Mouse (Mus musculus) MEL (cell line): ENCODE measurements around the gene Gm9964. TPM values are rescaled to one million over a fixed set of nuclear protein-coding genes. Genes with fewer than 3 reads are reported as not detected.

Experiments
- DNase-seq: peaks from one replicate; pipeline ENCODE4 v3.0.0; 2011; ENCODE audit warnings: low read depth, low spot score
- H3K27ac ChIP-seq: 2 replicates; pipeline ENCODE4 v1.5.1; 2012; ENCODE audit warnings: low read depth, mild to moderate bottlenecking, control low read depth, low read length, moderate library complexity; ENCODE audit not compliant: control insufficient read depth
- H3K27me3 ChIP-seq, 2 experiments: fragments of 150-350 bp in 1 of 2; sonication (generic) in 1 of 2; 2 replicates each; pipeline ENCODE4 v1.6.1; 2012; ENCODE audit warnings: low read length in 2 of 2, mild to moderate bottlenecking in 2 of 2, improper control_type of control experiment in 1 of 2, moderate library complexity in 1 of 2; ENCODE audit not compliant: insufficient read depth in 2 of 2, control insufficient read depth in 1 of 2
- H3K36me3 ChIP-seq, 2 experiments: 2 replicates each; pipeline ENCODE4 v1.6.1; 2012 to 2014; ENCODE audit warnings: low read length in 2 of 2, improper control_type of control experiment in 1 of 2, inconsistent platforms in 1 of 2, mild to moderate bottlenecking in 1 of 2; ENCODE audit not compliant: insufficient read depth in 2 of 2, control insufficient read depth in 1 of 2
- H3K4me1 ChIP-seq, 2 experiments: fragments of 150-350 bp in 1 of 2; sonication (generic) in 1 of 2; 2 replicates each; pipeline ENCODE4 v1.6.1; 2012; ENCODE audit warnings: low read length in 2 of 2, improper control_type of control experiment in 1 of 2, mild to moderate bottlenecking in 1 of 2; ENCODE audit not compliant: insufficient read depth in 2 of 2, control insufficient read depth in 1 of 2
- H3K4me3 ChIP-seq, 2 experiments: fragments of 150-350 bp in 1 of 2; sonication (generic) in 1 of 2; 2 replicates each; pipeline ENCODE4 v1.5.1; 2012; ENCODE audit warnings: low read depth in 2 of 2, low read length in 2 of 2, mild to moderate bottlenecking in 2 of 2, moderate library complexity in 2 of 2, control low read depth in 1 of 2, improper control_type of control experiment in 1 of 2; ENCODE audit not compliant: control insufficient read depth in 1 of 2, insufficient read depth in 1 of 2
- H3K79me2 ChIP-seq: 2 replicates; pipeline ENCODE4 v1.6.1; 2012; ENCODE audit warnings: mild to moderate bottlenecking, low read length, moderate library complexity; ENCODE audit not compliant: control insufficient read depth, poor library complexity, insufficient read depth
- H3K9ac ChIP-seq: 2 replicates; pipeline ENCODE4 v1.6.1; 2012; ENCODE audit warnings: low read depth, mild to moderate bottlenecking, control low read depth, low read length, moderate library complexity; ENCODE audit not compliant: control insufficient read depth, poor library complexity, severe bottlenecking
- H3K9me3 ChIP-seq: fragments of 150-350 bp; sonication (generic); replicated peaks from 2 replicates; pipeline ENCODE4 v1.6.1; 2012; ENCODE audit warnings: mild to moderate bottlenecking, low read length, improper control_type of control experiment, moderate library complexity; ENCODE audit not compliant: insufficient read depth
- BHLHE40 ChIP-seq: IDR thresholded peaks from 2 replicates; pipeline ENCODE4 v1.6.1; 2012; ENCODE audit warnings: low read depth, mild to moderate bottlenecking, inconsistent platforms, low read length, improper control_type of control experiment, borderline replicate concordance
- GATA1 ChIP-seq: IDR thresholded peaks from 2 replicates; pipeline ENCODE4 v1.6.1; 2011; ENCODE audit warnings: low read depth, low read length, improper control_type of control experiment
- JUND ChIP-seq: IDR thresholded peaks from 2 replicates; pipeline ENCODE4 v1.6.1; 2011; ENCODE audit warnings: low read depth, mild to moderate bottlenecking, improper control_type of control experiment, low read length
- KAT2A ChIP-seq: conservative IDR thresholded peaks from 2 replicates; pipeline ENCODE4 v1.6.1; 2012; ENCODE audit warnings: low read depth, low read length, improper control_type of control experiment, inconsistent platforms
- MAFK ChIP-seq: IDR thresholded peaks from 2 replicates; pipeline ENCODE4 v1.6.1; 2011; ENCODE audit warnings: low read depth, mild to moderate bottlenecking, low read length, improper control_type of control experiment, borderline replicate concordance
- MAX ChIP-seq: IDR thresholded peaks from 2 replicates; pipeline ENCODE4 v1.6.1; 2011; ENCODE audit warnings: low read length, improper control_type of control experiment
- MEF2A ChIP-seq: IDR thresholded peaks from 2 replicates; pipeline ENCODE4 v1.6.1; 2014; ENCODE audit warnings: low read depth, mild to moderate bottlenecking, inconsistent platforms, low read length, improper control_type of control experiment; ENCODE audit not compliant: poor library complexity, insufficient replicate concordance, severe bottlenecking; ENCODE audit errors: extremely low read depth
- MYC ChIP-seq: IDR thresholded peaks from 2 replicates; pipeline ENCODE4 v1.6.1; 2011; ENCODE audit warnings: low read depth, mild to moderate bottlenecking, low read length, improper control_type of control experiment, moderate library complexity
- POLR2A ChIP-seq, 2 experiments: IDR thresholded peaks; 2 replicates each; pipeline ENCODE4 v1.6.1; 2011 to 2012; ENCODE audit warnings: low read length in 2 of 2, mild to moderate bottlenecking in 2 of 2, control low read depth in 1 of 2, improper control_type of control experiment in 1 of 2, low read depth in 1 of 2, moderate library complexity in 1 of 2; ENCODE audit not compliant: control insufficient read depth in 1 of 2, insufficient read depth in 1 of 2, poor library complexity in 1 of 2
- POLR2AphosphoS5 ChIP-seq: IDR thresholded peaks from 2 replicates; pipeline ENCODE4 v1.6.1; 2012; ENCODE audit warnings: low read depth, borderline replicate concordance, mild to moderate bottlenecking, inconsistent platforms, low read length, moderate library complexity, mixed read lengths
- RCOR1 ChIP-seq: IDR thresholded peaks from 2 replicates; pipeline ENCODE4 v1.6.1; 2012; ENCODE audit warnings: low read depth, mild to moderate bottlenecking, inconsistent platforms, low read length, improper control_type of control experiment
- SMC3 ChIP-seq: IDR thresholded peaks from 2 replicates; pipeline ENCODE4 v1.6.1; 2011; ENCODE audit warnings: low read depth, low read length, improper control_type of control experiment
- TAL1 ChIP-seq: IDR thresholded peaks from 2 replicates; pipeline ENCODE4 v1.6.1; 2012; ENCODE audit warnings: mild to moderate bottlenecking, inconsistent platforms, low read length, moderate library complexity, mixed read lengths
- UBTF ChIP-seq: IDR thresholded peaks from 2 replicates; pipeline ENCODE4 v1.6.1; 2012; ENCODE audit warnings: low read depth, mild to moderate bottlenecking, inconsistent platforms, low read length, improper control_type of control experiment, moderate library complexity, borderline replicate concordance; ENCODE audit not compliant: insufficient read depth
- USF1 ChIP-seq: IDR thresholded peaks from 2 replicates; pipeline ENCODE4 v1.6.1; 2014; ENCODE audit warnings: low read depth, mild to moderate bottlenecking, inconsistent platforms, low read length, improper control_type of control experiment, moderate library complexity
- ZMIZ1 ChIP-seq: IDR thresholded peaks from 2 replicates; pipeline ENCODE4 v1.6.1; 2012; ENCODE audit warnings: low read depth, mild to moderate bottlenecking, inconsistent platforms, low read length, improper control_type of control experiment, moderate library complexity
- ZNF384 ChIP-seq: IDR thresholded peaks from 2 replicates; pipeline ENCODE4 v1.6.1; 2012; ENCODE audit warnings: low read depth, mild to moderate bottlenecking, inconsistent platforms, low read length, improper control_type of control experiment
- polyA plus RNA-seq, 2 experiments: library from polyadenylated mRNA; stranded (reverse) in 1 of 2; unstranded in 1 of 2; fragments of >175 nt in 1 of 2; fragments of >200 nt in 1 of 2; gene quantifications; 2 replicates each; pipeline versions ENCODE4 v1.2.1 to v1.2.4; 2012; ENCODE audit warnings: low replicate concordance in 2 of 2, low read depth in 1 of 2; ENCODE audit not compliant: insufficient read length in 2 of 2, insufficient read depth in 1 of 2, missing spikeins in 1 of 2
- total RNA-seq: library from RNA; depleted of rRNA; stranded (reverse); fragments of 300-350 nt; gene quantifications from 2 replicates; pipeline ENCODE4 v1.2.3, GENCODE M21; 2012

Gm9964 gene
- total and polyA plus RNA-seq, 3 experiments = not detected

- H3K9ac ChIP-seq = no peak overlapping the region
- no peaks in the 10 kb centered on the region for H3K79me2 ChIP-seq
- no peaks in the 10 kb centered on the region for H3K27me3 ChIP-seq
- peaks cover 0 to 7% of the 10 kb centered on the region in 2 experiments; a peak in 1 of 4 replicates for H3K36me3 ChIP-seq
- H3K27ac ChIP-seq = no peak overlapping the region
- no peak for TF ChIP-seq JUND
- peak; percentile 69 for TF ChIP-seq ZNF384
- TF ChIP-seq ZMIZ1 = no peak
- no peak for TF ChIP-seq MEF2A
- TF ChIP-seq KAT2A = no peak
- TF ChIP-seq MAFK = no peak
- no peak for TF ChIP-seq TAL1
- no peak for DNase-seq
- H3K9me3 ChIP-seq = no peaks in the 10 kb centered on the region
- no peak overlapping the region for H3K4me3 ChIP-seq
- H3K4me1 ChIP-seq = peaks cover 0 to 13% of the 10 kb centered on the region in 2 experiments; a peak in 2 of 4 replicates
Measured at GRCm38 (mm10) chr11:79273757-79274156, 22.9 kb downstream of the Gm9964 start.

- H3K4me3 ChIP-seq = no peak overlapping the region
- H3K79me2 ChIP-seq = no peaks in the 10 kb centered on the region
- no peaks in the 10 kb centered on the region; a peak in 1 of 4 replicates for H3K36me3 ChIP-seq
- no peak for DNase-seq
- no peak for TF ChIP-seq RCOR1
- no peak for TF ChIP-seq MAX
- no peak for TF ChIP-seq USF1
- TF ChIP-seq POLR2AphosphoS5 = no peak
- TF ChIP-seq GATA1 = no peak
- no peaks in the 10 kb centered on the region for H3K27me3 ChIP-seq
- no peaks in the 10 kb centered on the region for H3K9me3 ChIP-seq
- no peak overlapping the region for H3K9ac ChIP-seq
- H3K4me1 ChIP-seq = peaks cover 0 to 6% of the 10 kb centered on the region in 2 experiments; a peak in 2 of 4 replicates
- no peak overlapping the region for H3K27ac ChIP-seq
Measured at GRCm38 (mm10) chr11:79273039-79273438, 23.7 kb downstream of the Gm9964 start.

- Histone ChIP-seq H3K4me1 (no peaks in the 10 kb centered on the region), H3K9me3 (no peaks in the 10 kb centered on the region), H3K36me3 (no peaks in the 10 kb centered on the region), H3K9ac (no peak overlapping the region), H3K79me2 (no peaks in the 10 kb centered on the region), H3K27me3 (no peaks in the 10 kb centered on the region), H3K4me3 (no peak overlapping the region), H3K27ac (no peak overlapping the region)
- DNase-seq = no peak
- TF ChIP-seq POLR2A (IDR thresholded peaks at IDR 0.05; ENCODE audit: control insufficient read depth in 1 of 2, insufficient read depth in 1 of 2, low read depth in 1 of 2, low read length in 2 of 2, poor library complexity in 1 of 2) = no peak
- no peak for TF ChIP-seq MYC
- TF ChIP-seq BHLHE40 = no peak
- TF ChIP-seq RCOR1 = no peak
- TF ChIP-seq UBTF = no peak
- no peak for TF ChIP-seq SMC3
Measured at GRCm38 (mm10) chr11:79267171-79267570, 29.5 kb downstream of the Gm9964 start.
